Mouse (Mus musculus): Measurements from ENCODE around the gene Hnrnpul1.

Gene Hnrnpul1

DNA sequence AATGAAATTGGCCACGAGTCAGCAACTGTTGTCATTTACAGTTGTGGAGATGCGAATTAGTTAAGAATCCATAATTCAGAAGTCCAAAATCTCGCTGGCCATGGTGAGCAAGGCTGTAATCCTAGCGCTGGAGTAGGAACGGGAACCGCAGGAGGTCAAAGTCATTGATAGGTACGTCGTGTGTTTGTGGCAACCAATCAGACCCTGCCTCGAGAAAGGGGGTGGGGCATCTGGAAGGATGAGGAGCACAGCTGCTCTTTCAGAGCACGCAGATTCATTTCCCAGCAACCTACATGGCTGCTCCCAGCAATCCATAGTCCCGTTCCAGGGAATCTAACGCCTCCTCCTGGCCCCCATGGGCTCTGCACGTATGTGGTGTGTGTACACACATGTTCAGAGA lies 54.7 kb downstream of the Hnrnpul1 start:
- no peak for DNase-seq (ENCODE audit: inconsistent age in 2 of 2, low spot score in 1 of 2)

DNA sequence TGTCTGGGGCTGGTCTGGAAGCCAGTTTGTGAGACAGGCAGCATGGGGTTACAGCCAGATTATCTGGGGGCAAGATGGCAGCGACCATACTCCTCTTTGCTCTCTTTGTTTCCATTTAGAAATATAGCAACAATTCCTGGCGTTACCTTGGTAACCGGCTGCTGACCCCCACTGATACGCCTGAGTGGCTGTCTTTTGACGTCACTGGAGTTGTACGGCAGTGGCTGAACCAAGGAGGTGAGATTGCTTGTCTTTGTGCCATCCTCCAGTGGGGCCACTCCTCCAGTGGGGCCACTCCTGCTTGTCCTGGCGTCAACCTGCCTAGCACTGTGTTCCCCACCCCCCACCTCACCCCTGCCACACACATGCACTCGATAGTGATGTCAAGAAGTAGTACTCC lies 60.5 kb downstream of the Hnrnpul1 start:
- no peak for DNase-seq (ENCODE audit: inconsistent age in 2 of 2, low spot score in 1 of 2)

DNA sequence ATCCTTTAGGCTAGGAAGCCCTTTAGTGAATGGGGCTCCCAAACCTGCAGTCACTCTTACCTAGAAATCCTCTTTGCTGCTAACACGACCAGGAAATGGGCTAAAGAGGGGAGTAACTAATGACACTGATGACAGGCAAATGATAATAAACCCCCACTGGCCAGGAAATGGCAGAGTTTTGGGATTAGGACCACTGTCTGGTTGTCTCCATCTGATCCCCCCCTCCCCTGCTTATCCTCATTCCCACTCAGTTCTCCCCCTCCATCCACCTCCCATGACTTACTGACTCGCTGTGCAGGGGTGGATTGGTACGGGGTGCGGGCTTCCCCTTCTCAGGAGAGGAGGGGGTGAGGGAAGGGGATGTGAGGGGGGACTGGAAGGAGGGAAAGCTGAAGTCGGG lies 64.5 kb downstream of the Hnrnpul1 start:
- DNase-seq (ENCODE audit: inconsistent age in 2 of 2, low spot score in 1 of 2): no peak

DNA sequence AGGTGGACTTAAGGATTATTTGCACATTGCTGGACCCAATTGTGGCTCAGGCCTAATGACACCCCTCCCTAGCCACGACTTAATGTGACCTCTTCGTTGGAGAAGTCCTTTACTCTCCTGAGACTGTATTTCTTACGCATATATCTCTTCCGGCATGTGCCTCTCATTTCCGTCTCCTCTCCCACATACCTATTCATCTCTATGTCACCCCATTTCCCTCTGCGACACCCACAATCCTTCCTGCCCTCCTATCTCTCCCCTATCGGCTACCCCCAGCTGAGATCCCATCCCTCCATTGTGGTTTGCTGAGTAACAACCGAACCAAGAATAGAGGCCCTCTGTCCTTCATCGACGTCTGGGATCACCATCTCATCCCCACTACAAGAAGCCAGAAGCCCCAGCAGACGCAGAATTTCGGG lies 64.9 kb downstream of the Hnrnpul1 start:
- DNase-seq (ENCODE audit: inconsistent age in 2 of 2, low spot score in 1 of 2): no peak

DNA sequence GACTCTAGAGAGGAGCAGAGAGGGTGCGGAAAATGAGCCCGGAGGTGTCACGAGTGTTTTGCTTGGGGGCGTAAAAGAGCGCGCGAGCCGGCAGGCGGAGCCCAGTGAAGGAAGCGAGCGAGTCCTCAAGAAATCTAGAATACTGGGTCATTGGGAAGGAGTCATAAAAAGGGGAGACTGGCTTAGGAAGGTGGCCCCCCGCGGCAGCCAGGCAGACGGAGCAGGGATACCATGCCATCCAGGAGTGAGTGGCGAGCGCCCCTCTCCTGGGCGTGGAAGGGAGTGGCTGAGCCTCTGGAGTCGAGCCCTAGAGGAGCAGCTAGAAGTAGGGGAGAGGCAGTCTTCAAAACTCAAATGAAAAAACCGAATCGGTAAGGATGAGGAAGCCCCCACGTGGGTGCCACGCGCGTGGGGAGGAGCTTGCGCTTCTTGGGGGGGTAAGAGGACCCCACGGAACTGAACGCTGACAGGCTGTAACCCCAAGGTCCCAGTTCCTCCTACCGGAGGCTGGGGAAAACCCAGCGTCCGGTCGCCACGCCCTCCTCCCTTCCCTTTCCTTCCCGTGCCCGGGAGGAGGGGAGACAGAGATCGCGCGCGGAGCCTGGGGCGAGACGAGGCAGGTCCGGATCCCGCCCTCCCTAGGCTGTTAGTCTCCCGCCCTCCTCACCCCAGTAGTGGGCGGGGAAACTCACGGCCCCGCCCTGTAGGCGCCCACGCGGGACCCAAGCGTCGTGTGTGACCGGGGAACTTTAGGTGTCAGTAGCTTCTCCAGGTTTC lies 65.6 kb downstream of the Hnrnpul1 start:
- DNase-seq (ENCODE audit: inconsistent age in 2 of 2, low spot score in 1 of 2): peak; percentile 85 to 91

DNA sequence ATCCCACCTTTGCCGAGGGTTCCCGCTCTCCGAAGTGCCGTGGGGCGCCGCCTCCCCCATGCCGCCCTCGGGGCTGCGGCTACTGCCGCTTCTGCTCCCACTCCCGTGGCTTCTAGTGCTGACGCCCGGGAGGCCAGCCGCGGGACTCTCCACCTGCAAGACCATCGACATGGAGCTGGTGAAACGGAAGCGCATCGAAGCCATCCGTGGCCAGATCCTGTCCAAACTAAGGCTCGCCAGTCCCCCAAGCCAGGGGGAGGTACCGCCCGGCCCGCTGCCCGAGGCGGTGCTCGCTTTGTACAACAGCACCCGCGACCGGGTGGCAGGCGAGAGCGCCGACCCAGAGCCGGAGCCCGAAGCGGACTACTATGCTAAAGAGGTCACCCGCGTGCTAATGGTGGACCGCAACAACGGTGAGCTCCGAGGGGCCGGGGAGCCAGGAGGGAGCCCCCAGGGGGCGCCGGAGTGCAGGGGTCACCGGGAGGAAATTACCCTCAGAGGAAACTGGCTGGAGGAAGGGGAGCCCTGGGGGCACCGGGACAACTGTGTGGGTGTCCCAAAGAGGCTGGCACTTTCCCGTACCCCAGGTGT lies 66.7 kb downstream of the Hnrnpul1 start:
- DNase-seq (ENCODE audit: inconsistent age in 2 of 2, low spot score in 1 of 2): peak; percentile 65 to 83

DNA sequence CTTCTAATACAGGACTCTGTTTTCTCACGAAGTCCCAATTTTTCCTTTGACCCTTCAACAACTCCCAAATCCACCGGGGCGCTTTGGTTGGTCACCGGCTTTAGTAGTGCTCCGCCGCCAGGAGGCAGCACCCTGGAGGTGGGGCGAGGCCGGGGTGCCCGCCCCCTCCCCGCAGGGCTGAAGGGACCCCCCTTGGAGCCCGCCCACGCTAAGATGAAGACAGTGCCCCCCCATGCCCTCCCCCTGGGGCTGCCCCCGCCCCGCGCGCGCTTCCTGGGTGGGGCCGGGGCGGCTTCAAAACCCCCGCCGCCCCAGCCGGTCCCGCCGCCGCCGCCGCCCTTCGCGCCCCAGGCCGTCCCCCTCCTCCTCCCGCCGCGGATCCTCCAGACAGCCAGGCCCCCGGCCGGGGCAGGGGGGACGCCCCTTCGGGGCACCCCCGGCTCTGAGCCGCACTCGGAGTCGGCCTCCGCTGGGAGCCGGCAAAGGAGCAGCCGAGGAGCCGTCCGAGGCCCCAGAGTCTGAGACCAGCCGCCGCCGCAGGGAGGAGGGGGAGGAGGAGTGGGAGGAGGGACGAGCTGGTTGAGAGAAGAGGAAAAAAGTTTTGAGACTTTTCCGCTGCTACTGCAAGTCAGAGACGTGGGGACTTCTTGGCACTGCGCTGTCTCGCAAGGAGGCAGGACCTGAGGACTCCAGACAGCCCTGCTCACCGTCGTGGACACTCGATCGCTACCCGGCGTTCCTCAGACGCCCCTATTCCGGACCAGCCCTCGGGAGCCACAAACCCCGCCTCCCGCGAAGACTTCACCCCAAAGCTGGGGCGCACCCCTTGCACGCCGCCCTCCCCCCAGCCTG lies 67.7 kb downstream of the Hnrnpul1 start, which contains the start of gene Tgfb1:
Tgfb1 (plus strand) TSS at position 323 of the 852 bp plus-strand sequence.
- peak; percentile 82 to 94 for DNase-seq (ENCODE audit: inconsistent age in 2 of 2, low spot score in 1 of 2)

DNA sequence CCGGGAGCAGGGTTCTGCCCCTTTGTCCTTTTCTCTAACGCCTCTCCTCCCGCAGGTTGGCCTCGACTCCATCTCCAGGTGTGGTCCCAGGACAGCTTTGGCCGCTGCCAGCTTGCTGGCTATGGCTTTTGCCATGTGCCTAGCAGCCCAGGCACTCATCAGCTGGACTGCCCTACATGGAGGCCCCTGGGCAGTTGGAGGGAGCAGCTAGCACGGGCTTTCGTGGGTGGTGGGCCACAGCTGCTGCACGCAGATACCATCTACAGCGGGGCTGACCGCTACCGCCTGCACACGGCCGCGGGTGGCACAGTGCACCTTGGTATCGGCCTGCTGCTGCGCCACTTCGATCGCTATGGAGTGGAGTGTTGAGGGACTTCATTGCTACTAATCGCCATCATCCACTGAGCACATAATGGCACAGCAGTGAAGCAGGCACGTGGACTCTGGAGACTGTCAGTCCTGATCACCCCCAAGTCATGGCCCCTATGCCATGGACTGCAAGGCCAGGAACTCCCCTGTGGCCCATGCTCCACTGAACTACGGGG lies 68.6 kb downstream of the Hnrnpul1 start:
- DNase-seq (ENCODE audit: inconsistent age in 2 of 2, low spot score in 1 of 2): peak in 1 of 2 experiments; percentile 38

DNA sequence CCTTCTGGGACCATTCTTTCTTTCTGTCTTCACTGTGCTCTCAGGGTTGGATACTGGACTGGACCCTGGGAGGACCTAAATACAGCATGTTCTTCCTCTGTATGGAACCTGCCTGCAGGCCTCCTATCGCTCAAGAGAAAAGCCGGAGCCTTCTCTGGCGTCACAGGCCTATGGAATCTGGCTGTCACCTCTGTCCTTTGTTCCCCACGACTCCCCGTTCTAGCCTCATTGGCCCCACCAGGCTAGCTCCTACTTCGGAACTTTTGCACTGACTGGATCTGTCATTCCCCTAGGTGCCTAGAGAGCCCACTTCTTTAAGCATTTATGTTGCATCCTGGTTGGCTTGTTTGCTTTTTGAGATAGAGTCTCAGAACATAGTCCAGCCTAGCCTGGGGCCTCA lies 69.9 kb downstream of the Hnrnpul1 start:
- no peak for DNase-seq (ENCODE audit: inconsistent age in 2 of 2, low spot score in 1 of 2)

DNA sequence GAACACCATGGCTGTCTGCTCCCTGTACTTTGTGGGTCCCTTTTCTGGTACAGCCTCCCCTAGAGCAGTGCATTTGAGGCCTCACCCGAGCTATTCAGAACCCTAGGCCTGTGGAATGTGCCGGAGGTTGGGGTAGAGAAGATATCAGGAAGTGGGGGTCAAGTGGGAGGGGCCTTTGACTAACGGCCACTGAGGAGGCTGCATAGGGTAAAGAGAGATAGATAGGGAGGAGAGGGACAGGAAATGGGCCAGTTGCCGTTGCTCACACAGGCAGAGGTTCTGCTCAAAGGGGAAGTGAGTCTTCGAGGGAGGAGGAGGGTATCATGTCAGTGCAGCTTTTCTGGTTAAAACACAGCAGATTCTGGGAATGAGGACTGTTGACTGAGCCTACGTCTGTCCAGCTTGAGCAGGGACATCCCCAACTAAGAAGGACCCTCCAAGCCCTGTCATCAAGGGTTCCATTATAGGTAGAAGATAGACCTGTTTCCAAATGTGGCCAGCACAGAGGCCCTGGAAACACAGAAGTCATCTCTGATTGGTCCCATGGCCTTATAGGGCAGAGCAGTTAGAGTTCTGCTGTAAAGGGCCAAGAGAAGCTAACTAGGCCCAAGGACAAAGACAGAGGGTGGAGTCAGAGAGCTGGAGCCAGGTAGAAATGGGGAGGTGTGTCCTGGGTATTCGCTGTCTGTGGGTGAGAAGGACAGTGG lies 70.9 kb downstream of the Hnrnpul1 start:
- DNase-seq (ENCODE audit: inconsistent age in 2 of 2, low spot score in 1 of 2): no peak

DNA sequence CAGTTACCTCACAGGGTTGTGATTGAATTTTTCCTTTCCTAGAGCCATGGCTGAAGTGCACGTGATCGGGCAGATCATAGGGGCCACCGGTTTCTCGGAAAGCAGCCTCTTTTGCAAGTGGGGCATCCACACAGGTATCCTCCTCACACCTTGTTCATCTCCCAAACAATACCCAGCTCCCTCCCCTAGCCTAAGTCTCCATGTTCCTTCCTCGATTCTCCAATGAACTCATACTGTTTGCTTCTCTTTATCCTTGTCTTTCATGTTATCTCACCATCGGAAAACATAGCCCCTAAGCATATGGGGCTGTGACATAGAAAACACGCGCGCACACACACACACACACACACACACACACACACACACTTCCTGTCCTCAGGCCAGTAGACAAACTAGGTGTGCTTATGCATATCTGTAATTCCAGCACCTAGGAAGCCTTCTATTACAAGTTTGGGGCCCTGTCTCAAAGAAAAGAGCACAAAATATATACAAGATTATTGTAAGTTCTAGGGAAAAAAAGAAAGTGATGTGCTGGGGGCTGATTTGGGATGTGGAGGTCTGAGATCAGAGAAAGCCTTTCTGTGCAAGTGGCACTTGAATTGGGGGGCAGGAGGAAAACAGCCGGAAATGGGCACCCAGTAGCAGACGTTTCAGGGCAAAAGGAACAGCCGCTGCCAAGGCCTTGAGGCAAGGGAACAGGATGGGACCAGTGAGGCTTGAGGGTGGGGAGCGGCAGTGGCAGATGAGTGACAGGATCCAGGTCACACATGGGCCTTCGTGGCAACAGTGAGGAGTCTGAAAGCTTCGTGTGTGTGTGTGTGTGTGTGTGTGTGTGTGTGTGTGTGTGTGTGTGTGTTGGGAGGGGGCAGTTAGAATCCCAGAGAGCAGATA lies 73.0 kb downstream of the Hnrnpul1 start:
- DNase-seq (ENCODE audit: inconsistent age in 2 of 2, low spot score in 1 of 2): peak in 1 of 2 experiments; percentile 53

DNA sequence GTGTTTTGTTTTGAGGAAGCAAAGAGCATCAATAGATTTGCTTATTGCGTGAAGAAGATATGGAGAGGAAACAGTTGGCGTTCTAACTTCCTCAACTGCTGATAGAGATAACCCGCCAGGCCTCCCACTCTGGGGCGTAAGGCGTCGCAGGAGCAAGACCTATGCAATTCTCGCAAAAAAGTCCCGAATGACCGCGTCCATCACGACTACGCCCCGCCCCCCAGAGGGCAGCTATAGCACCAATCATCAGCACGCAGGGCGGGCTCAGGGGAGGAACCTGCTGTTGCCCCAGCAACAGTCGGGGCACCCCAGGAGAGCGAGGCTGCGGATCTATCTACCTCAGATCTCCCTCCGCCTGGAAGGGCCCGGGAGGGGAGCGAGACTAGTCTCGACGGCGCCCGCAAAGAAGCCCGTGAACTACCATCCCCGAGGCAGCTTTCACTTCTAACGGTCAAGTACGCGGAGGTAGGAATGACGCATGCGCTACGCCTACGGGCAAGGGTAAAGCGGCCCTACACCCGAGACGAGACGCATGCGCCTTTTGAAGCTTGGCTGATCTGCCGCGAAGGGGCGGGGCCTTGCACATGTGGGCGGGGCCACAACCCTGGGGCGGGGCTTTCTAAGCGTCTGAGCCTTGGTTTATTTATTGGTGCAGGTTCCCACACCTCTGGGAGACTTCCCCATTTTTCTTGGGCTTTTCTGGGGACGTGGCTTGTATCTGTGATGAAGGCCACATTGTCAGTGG lies 73.9 kb downstream of the Hnrnpul1 start, which contains the start of gene B9d2:
B9d2 (plus strand) TSS at position 267 of the 745 bp plus-strand sequence.
- peak; percentile 97 to 100 for DNase-seq (ENCODE audit: inconsistent age in 2 of 2, low spot score in 1 of 2)

DNA sequence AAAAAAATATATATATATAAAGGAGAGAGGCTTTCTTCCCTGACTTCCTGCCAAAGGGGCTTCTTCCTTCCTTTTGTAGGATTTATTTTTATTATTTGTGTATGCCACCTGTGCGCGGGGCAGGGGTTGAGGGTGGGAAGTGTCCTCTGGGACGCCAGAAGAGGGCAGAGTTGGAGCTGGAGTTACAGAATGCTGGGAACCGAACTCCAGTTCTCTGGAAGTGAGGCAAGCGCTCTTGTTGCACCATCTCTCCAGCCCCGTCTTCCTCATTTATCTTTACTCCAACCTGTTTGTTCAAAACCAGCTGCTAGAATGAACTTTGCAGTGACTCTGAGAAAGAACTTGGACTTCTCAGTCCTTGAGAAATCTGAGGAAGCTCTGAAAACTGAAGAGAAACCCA lies 74.6 kb downstream of the Hnrnpul1 start:
- no peak for DNase-seq (ENCODE audit: inconsistent age in 2 of 2, low spot score in 1 of 2)

DNA sequence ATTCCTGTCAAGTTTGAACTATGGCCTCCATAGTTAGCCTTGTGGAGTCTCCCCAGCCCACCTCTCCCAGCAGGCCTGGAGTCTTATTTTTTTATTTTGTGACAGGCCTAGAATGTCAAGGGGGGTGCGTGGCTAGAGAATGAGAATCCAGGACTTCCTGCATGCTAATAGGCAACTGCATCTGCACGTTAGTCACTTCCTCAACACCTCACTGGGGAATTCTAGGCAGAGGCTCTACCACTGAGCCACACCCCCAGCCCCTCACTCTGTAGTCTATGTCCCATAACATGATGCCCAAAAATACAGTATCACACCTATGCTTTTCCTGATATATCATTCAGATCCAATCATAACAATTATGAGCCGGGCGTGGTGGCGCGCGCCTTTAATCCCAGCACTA lies 77.5 kb downstream of the Hnrnpul1 start:
- DNase-seq (ENCODE audit: inconsistent age in 2 of 2, low spot score in 1 of 2): no peak

DNA sequence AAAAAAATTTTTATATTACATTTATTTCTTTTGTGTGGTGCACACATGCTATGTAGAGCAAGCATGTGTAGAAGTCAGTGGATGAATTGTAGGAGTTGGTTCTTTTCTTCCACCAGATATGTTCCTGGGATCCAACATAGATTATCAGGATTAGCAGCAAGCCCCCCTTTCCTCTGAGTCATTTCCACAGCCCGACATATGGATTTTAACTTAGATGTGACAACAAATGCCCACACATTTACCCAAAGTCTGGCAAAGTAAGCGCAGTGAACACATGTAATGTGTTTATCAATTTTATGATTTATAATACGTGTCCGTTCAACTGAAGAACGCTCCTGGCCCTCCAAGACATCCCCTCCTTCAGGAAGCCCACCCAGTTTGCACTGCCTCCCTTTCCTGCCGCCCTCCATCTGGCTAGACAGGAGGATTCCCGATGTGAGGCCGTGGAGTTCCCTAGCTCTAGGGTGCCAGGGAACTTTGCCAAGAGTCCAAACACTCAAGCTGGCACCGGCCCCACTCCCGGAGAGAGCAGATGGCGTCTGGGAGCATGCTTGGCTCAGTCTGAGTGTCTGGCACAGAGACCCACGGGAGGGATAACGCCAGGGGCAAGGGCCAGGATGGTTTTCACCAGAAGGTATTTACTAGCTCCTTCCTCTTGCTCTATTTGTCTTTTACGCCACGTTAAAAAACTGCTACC lies 78.3 kb downstream of the Hnrnpul1 start:
- DNase-seq (ENCODE audit: inconsistent age in 2 of 2, low spot score in 1 of 2): peak; percentile 71 to 87

DNA sequence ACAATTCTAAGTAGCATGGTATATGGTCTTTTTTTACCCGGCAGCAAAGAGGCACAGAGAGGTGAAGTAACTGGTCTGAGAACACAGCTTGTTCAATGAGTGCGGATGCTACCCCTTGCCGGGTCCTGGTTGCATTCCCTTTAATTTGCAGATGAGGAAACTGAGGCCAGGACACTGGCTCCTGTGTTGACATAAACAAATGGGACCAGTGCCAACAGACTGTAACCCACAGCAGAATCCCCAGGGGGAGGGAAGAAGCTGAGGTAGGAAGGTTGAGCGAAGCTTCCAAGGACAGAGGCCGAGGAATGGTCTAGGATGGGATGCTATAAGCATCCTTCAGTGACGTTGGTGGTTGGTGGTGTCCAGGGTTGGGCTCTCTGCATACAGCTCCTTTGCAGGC lies 79.2 kb downstream of the Hnrnpul1 start:
- no peak for DNase-seq (ENCODE audit: inconsistent age in 2 of 2, low spot score in 1 of 2)

DNA sequence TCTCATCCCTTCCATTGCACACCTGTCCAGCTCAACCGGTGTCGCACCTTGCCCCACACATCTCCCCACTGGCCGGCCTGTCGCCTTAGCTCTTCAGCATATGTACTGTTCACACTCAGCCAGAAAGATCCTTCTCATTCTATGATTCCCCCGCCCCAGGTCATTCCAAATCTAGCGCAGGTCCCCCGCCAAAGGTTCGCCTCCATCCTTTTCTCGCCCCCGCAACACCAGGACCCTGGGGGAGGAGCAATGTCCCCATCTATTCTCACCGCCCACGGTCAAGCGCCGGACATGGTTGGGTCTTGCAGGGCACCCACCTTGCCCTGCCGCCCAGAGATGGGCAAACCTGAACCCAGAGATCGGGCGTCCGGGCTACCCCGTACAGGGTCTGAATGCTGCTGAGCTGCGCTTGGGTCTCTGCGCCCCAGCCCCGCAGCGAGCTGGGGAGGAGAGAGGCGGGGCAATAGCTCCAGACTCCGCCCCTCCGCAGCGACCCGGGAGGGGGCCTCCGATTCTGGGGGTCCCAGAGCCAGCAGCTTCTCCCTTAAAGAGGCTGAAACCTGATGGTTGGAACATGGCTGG lies 79.7 kb downstream of the Hnrnpul1 start, which contains the start of gene Tmem91:
Tmem91 (minus strand) TSS at position 448 of the 582 bp plus-strand sequence.
- no peak for DNase-seq (ENCODE audit: inconsistent age in 2 of 2, low spot score in 1 of 2)

DNA sequence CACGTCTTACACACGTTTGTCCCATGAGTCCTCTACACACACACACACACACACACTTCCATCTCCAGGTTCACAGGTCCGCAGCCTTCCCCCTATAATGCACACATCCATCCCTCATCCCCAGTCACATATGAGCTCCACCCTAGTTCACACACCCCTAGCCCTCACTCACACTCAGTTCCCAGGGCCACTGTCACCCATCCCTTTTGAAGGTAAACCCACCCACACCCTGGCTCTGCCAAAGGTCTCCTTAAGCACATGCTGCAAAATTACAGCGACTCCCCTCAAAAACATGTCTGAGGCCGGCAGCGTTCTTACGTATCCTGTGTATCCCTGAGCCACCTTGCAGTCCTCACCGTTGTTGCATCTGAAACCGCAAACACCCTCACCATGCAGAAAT lies 80.3 kb downstream of the Hnrnpul1 start:
- DNase-seq (ENCODE audit: inconsistent age in 2 of 2, low spot score in 1 of 2): no peak

Measured in adrenal gland, adult (tissue).